Mouse (Mus musculus): ENCODE measurements around the gene Tmprss11g. TPM values are rescaled to one million over a fixed set of nuclear protein-coding genes. Genes with fewer than 3 reads are reported as not detected.

The Tmprss11g gene
- not detected in 2 replicates for polyA plus RNA-seq (2015; fragmentation: Nextera tagmentation; extraction: Ambion mirVana)

- WGBS, result 71% methylated on average over 9 of the region's 9 CpGs
- no peak for ATAC-seq (replicated peaks; ENCODE audit: low FRiP score)
- H3K27ac ChIP-seq, result no peak within 1 kb of the TSS
Measured at GRCm38 (mm10) chr5:86518500-86518899, at the start of gene Tmprss11g. Gene Tmprss11g, minus strand, starts transcription at chr5:86518600.

DNA sequence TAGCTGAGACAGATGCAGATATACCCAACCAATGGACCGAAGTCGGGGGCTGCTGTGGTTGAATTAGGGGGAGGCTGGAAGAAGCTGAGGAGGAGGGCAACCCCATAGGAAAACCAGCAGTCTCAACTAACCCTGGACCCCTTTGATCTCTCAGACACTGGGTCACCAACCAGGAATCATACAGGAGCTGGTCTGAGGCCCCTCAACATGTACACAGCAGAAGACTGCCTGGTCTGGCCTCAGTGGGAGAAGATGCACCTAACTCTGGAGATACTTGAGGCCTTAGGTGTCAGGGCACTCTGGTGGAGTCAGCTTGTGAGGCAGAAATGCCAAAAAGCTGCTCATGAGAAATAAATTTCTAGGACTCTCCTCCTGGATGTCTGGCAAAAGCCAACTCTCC, 28.3 kb upstream of the Tmprss11g start:
- H3K27me3 ChIP-seq, result no peaks in the 10 kb centered on the region
- ATAC-seq (replicated peaks; ENCODE audit: low FRiP score), result no peak; the same call in 1 of the 2 replicates

More at GRCm38 (mm10) chr5:86518500-86518899, at the start of gene Tmprss11g:
- H3K4me1 ChIP-seq, result no peaks in the 10 kb centered on the region
- no peak within 1 kb of the TSS for H3K4me2 ChIP-seq
- H3K36me3 ChIP-seq, result no peaks in the 10 kb centered on the region
- H3K9me3 ChIP-seq (replicated peaks), result no peaks in the 10 kb centered on the region
- no peak within 1 kb of the TSS for H3K9ac ChIP-seq
- H3K27me3 ChIP-seq, result no peaks in the 10 kb centered on the region
- H3K4me3 ChIP-seq (replicated peaks), result no peak within 1 kb of the TSS

GRCm38 (mm10) chr5:86540601-86541000, 22.2 kb upstream of the Tmprss11g start:
- no peak overlapping the region for H3K4me3 ChIP-seq (replicated peaks)
- H3K9me3 ChIP-seq (replicated peaks), result no peaks in the 10 kb centered on the region
- 73% methylated on average over 3 of the region's 3 CpGs for WGBS
- no peaks in the 10 kb centered on the region for H3K36me3 ChIP-seq
- ATAC-seq (replicated peaks; ENCODE audit: low FRiP score), result no peak
- no peaks in the 10 kb centered on the region for H3K4me1 ChIP-seq
- no peak overlapping the region for H3K9ac ChIP-seq
- no peaks in the 10 kb centered on the region for H3K27me3 ChIP-seq
- H3K4me2 ChIP-seq, result no peak overlapping the region
- no peak overlapping the region for H3K27ac ChIP-seq

More for the DNA sequence above, 28.3 kb upstream of the Tmprss11g start:
- Histone ChIP-seq H3K9me3 (replicated peaks) (no peaks in the 10 kb centered on the region), H3K36me3 (no peaks in the 10 kb centered on the region), H3K4me1 (no peaks in the 10 kb centered on the region), H3K4me2 (no peak overlapping the region), H3K4me3 (replicated peaks) (no peak overlapping the region), H3K9ac (no peak overlapping the region), H3K27ac (no peak overlapping the region)
- 85% methylated on average over 2 of the region's 2 CpGs for WGBS

DNA sequence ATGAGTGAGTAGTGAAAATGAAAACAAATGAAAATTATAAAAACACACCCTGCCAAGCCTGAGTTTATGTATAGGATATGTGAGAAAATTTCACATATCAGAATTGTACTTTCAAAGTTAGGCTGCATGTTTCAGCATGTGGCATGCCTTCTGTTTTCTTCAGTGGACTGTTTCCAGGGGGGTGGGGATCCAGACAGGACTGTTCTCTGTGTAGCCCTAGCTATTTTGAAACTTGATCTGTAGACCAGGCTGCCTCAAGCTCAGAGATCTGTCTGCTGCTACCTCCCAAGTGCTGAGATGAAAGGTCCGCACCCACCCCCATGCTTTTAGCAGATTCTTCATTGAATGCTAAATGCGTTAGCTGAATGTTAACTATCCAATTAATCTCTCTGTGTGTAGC, 10.3 kb upstream of the Tmprss11g start:
- no peaks in the 10 kb centered on the region for H3K36me3 ChIP-seq
- H3K4me3 ChIP-seq (replicated peaks), result no peak overlapping the region
- H3K9me3 ChIP-seq (replicated peaks), result no peaks in the 10 kb centered on the region
- no peaks in the 10 kb centered on the region for H3K27me3 ChIP-seq
- ATAC-seq (replicated peaks; ENCODE audit: low FRiP score), result no peak
- no peaks in the 10 kb centered on the region for H3K4me1 ChIP-seq
- 62% methylated on average over 2 of the region's 2 CpGs for WGBS
- no peak overlapping the region for H3K4me2 ChIP-seq
- H3K27ac ChIP-seq, result no peak overlapping the region
- no peak overlapping the region for H3K9ac ChIP-seq

GRCm38 (mm10) chr5:86511538-86511937, 6.9 kb downstream of the Tmprss11g start:
- no peaks in the 10 kb centered on the region for H3K27me3 ChIP-seq
- no peaks in the 10 kb centered on the region for H3K4me1 ChIP-seq
- no peak for ATAC-seq (replicated peaks; ENCODE audit: low FRiP score)
- no peak overlapping the region for H3K4me3 ChIP-seq (replicated peaks)
- 78% methylated on average over 5 of the region's 5 CpGs for WGBS
- H3K9me3 ChIP-seq (replicated peaks), result no peaks in the 10 kb centered on the region
- no peaks in the 10 kb centered on the region for H3K36me3 ChIP-seq
- no peak overlapping the region for H3K27ac ChIP-seq
- H3K4me2 ChIP-seq, result no peak overlapping the region
- H3K9ac ChIP-seq, result no peak overlapping the region

GRCm38 (mm10) chr5:86493453-86493852, 24.9 kb downstream of the Tmprss11g start:
- Histone ChIP-seq H3K27me3 (no peaks in the 10 kb centered on the region), H3K4me3 (replicated peaks) (no peak overlapping the region), H3K4me2 (no peak overlapping the region), H3K9me3 (replicated peaks) (no peaks in the 10 kb centered on the region), H3K9ac (no peak overlapping the region), H3K36me3 (no peaks in the 10 kb centered on the region), H3K4me1 (no peaks in the 10 kb centered on the region), H3K27ac (no peak overlapping the region)
- ATAC-seq (replicated peaks; ENCODE audit: low FRiP score), result no peak
- WGBS, result 79% methylated on average over 1 of the region's 1 CpGs

- Histone ChIP-seq H3K4me3 (replicated peaks) (no peak overlapping the region), H3K4me2 (no peak overlapping the region), H3K9me3 (replicated peaks) (no peaks in the 10 kb centered on the region), H3K27me3 (no peaks in the 10 kb centered on the region), H3K36me3 (no peaks in the 10 kb centered on the region), H3K27ac (no peak overlapping the region), H3K4me1 (no peaks in the 10 kb centered on the region), H3K9ac (no peak overlapping the region)
- ATAC-seq (replicated peaks; ENCODE audit: low FRiP score), result no peak
- 71% methylated on average over 2 of the region's 2 CpGs for WGBS
Measured at GRCm38 (mm10) chr5:86482562-86482961, 35.8 kb downstream of the Tmprss11g start.

- Histone ChIP-seq H3K27ac (no peak overlapping the region), H3K4me3 (replicated peaks) (no peak overlapping the region), H3K36me3 (no peaks in the 10 kb centered on the region), H3K9ac (no peak overlapping the region), H3K4me2 (no peak overlapping the region), H3K4me1 (no peaks in the 10 kb centered on the region), H3K27me3 (no peaks in the 10 kb centered on the region), H3K9me3 (replicated peaks) (no peaks in the 10 kb centered on the region)
- 90% methylated on average over 1 of the region's 1 CpGs for WGBS
- ATAC-seq (replicated peaks; ENCODE audit: low FRiP score), result no peak
Measured at GRCm38 (mm10) chr5:86482031-86482430, 36.4 kb downstream of the Tmprss11g start.

- Histone ChIP-seq H3K9ac (no peak overlapping the region), H3K4me2 (no peak overlapping the region), H3K27me3 (no peaks in the 10 kb centered on the region), H3K9me3 (replicated peaks) (no peaks in the 10 kb centered on the region), H3K4me3 (replicated peaks) (no peak overlapping the region), H3K27ac (no peak overlapping the region), H3K4me1 (no peaks in the 10 kb centered on the region), H3K36me3 (no peaks in the 10 kb centered on the region)
- 77% methylated on average over 9 of the region's 9 CpGs for WGBS
- ATAC-seq (replicated peaks; ENCODE audit: low FRiP score), result no peak
Measured at GRCm38 (mm10) chr5:86473859-86474258, 44.5 kb downstream of the Tmprss11g start.

GRCm38 (mm10) chr5:86468890-86469289, 49.5 kb downstream of the Tmprss11g start, which contains the start of gene Tmprss11a:
Gene Tmprss11a, minus strand, starts transcription at chr5:86468990.
- Histone ChIP-seq H3K4me2 (no peak within 1 kb of the TSS), H3K27me3 (no peaks in the 10 kb centered on the region), H3K4me3 (replicated peaks) (no peak within 1 kb of the TSS), H3K27ac (no peak within 1 kb of the TSS), H3K9ac (no peak within 1 kb of the TSS), H3K4me1 (no peaks in the 10 kb centered on the region), H3K36me3 (no peaks in the 10 kb centered on the region), H3K9me3 (replicated peaks) (no peaks in the 10 kb centered on the region)
- 75% methylated on average over 4 of the region's 4 CpGs for WGBS
- no peak for ATAC-seq (replicated peaks; ENCODE audit: low FRiP score)

DNA sequence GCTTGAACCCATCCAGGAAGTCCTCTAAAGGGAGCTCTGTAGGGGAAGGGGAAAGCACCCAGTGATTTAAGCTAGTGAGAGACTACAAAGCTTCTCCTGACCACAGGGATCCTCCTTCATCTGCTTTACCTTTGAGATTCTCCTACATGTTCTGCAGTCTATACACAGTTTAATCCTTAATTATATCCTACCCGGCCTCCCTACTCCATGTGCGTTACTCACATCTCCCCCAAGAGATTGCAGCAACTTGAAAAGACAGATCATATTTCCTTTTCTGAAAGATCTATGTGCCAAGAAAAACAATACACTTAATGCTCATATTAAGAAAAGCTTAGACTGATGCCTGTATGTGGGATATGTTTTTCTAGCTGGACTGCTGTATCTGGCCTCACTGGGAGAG, 79.1 kb downstream of the Tmprss11g start:
- 0 out of 2 replicates have a peak, but pooled peaks have one; percentile 40 for ATAC-seq (replicated peaks; ENCODE audit: low FRiP score)
- H3K4me3 ChIP-seq (replicated peaks), result no peak overlapping the region
- no peak overlapping the region for H3K4me2 ChIP-seq
- H3K27ac ChIP-seq, result no peak overlapping the region
- no peaks in the 10 kb centered on the region for H3K9me3 ChIP-seq (replicated peaks)
- H3K27me3 ChIP-seq, result no peaks in the 10 kb centered on the region
- H3K9ac ChIP-seq, result no peak overlapping the region
- no peaks in the 10 kb centered on the region for H3K36me3 ChIP-seq
- H3K4me1 ChIP-seq, result no peaks in the 10 kb centered on the region
- 32% methylated on average over 2 of the region's 2 CpGs for WGBS

GRCm38 (mm10) chr5:86438548-86438947, 79.9 kb downstream of the Tmprss11g start:
- H3K36me3 ChIP-seq, result no peaks in the 10 kb centered on the region
- H3K27me3 ChIP-seq, result no peaks in the 10 kb centered on the region
- no peaks in the 10 kb centered on the region for H3K9me3 ChIP-seq (replicated peaks)
- no peak overlapping the region for H3K4me2 ChIP-seq
- H3K9ac ChIP-seq, result no peak overlapping the region
- H3K27ac ChIP-seq, result no peak overlapping the region
- no peaks in the 10 kb centered on the region for H3K4me1 ChIP-seq
- no peak for ATAC-seq (replicated peaks; ENCODE audit: low FRiP score)
- H3K4me3 ChIP-seq (replicated peaks), result no peak overlapping the region
